Mouse (Mus musculus) CH12.LX (cell line): ENCODE data around the gene Mogat2. TPM values are rescaled to one million over a fixed set of nuclear protein-coding genes. Genes with fewer than 3 reads are reported as not detected.

Source experiments
- DNase-seq: peaks from one replicate; pipeline ENCODE4 v3.0.0-alpha.2; 2013; ENCODE audit errors: extremely low read depth
- H3K27ac ChIP-seq: 2 replicates; pipeline ENCODE4 v1.5.1; 2012; ENCODE audit warnings: low read depth, mild to moderate bottlenecking, control low read depth, moderate library complexity; ENCODE audit not compliant: insufficient read depth
- H3K27me3 ChIP-seq: replicated peaks from 2 replicates; pipeline ENCODE3; 2012; ENCODE audit warnings: inconsistent platforms
- H3K36me3 ChIP-seq, 2 experiments: replicated peaks in 1 of 2; 2 replicates each; pipeline versions ENCODE3 to v1.6.1; 2012; ENCODE audit warnings: inconsistent platforms in 1 of 2, low read length in 1 of 2, mild to moderate bottlenecking in 1 of 2, mixed read lengths in 1 of 2, moderate library complexity in 1 of 2; ENCODE audit not compliant: control insufficient read depth in 1 of 2, insufficient read depth in 1 of 2
- H3K4me1 ChIP-seq, 2 experiments: 2 replicates each; pipeline ENCODE4 v1.6.1; 2012; ENCODE audit warnings: inconsistent platforms in 1 of 2, moderate library complexity in 1 of 2; ENCODE audit not compliant: insufficient read depth in 2 of 2, control insufficient read depth in 1 of 2
- H3K4me2 ChIP-seq: 2 replicates; pipeline ENCODE4 v1.6.1; 2012; ENCODE audit warnings: low read depth, mild to moderate bottlenecking, control low read depth; ENCODE audit not compliant: poor library complexity, insufficient read depth, severe bottlenecking
- H3K4me3 ChIP-seq, 3 experiments: fragments of 150-350 bp in 1 of 3; sonication (generic) in 1 of 3; replicated peaks in 1 of 3; 2 replicates each; pipeline versions ENCODE3 to v1.5.1; 2011 to 2012; ENCODE audit warnings: low read depth in 2 of 3, low read length in 2 of 3, mild to moderate bottlenecking in 2 of 3, moderate library complexity in 2 of 3, control low read depth in 1 of 3, improper control_type of control experiment in 1 of 3, inconsistent platforms in 1 of 3, mixed read lengths in 1 of 3; ENCODE audit not compliant: poor library complexity in 1 of 3
- H3K79me2 ChIP-seq: replicated peaks from 2 replicates; pipeline ENCODE4 v1.6.1; 2012; ENCODE audit warnings: mild to moderate bottlenecking, moderate library complexity; ENCODE audit not compliant: control insufficient read depth, poor library complexity, insufficient read depth, severe bottlenecking; ENCODE audit errors: extremely low read depth
- H3K9ac ChIP-seq: 2 replicates; pipeline ENCODE4 v1.6.1; 2012; ENCODE audit warnings: low read depth, mild to moderate bottlenecking, control low read depth, moderate library complexity; ENCODE audit not compliant: insufficient read depth
- H3K9me3 ChIP-seq: replicated peaks from 2 replicates; pipeline ENCODE3; 2012; ENCODE audit warnings: low read length, inconsistent platforms, mixed read lengths
- BHLHE40 ChIP-seq: IDR thresholded peaks from 2 replicates; pipeline ENCODE4 v1.6.1; 2011; ENCODE audit warnings: mild to moderate bottlenecking, low read depth, low read length, improper control_type of control experiment
- CHD1 ChIP-seq: IDR thresholded peaks from 2 replicates; pipeline ENCODE4 v1.6.1; 2012; ENCODE audit warnings: low read depth, low read length, improper control_type of control experiment, inconsistent platforms
- CHD2 ChIP-seq: IDR thresholded peaks from 2 replicates; pipeline ENCODE4 v1.6.1; 2011; ENCODE audit warnings: low read length, improper control_type of control experiment
- CTCF ChIP-seq, 2 experiments: IDR thresholded peaks in 1 of 2; conservative IDR thresholded peaks in 1 of 2; 2 replicates each; pipeline ENCODE4 v1.5.1; 2011 to 2012; ENCODE audit warnings: low read depth in 2 of 2, low read length in 2 of 2, improper control_type of control experiment in 1 of 2, inconsistent platforms in 1 of 2, mild to moderate bottlenecking in 1 of 2, moderate library complexity in 1 of 2
- ELF1 ChIP-seq: IDR thresholded peaks from 2 replicates; pipeline ENCODE4 v1.6.1; 2014; ENCODE audit warnings: low read depth, mild to moderate bottlenecking, inconsistent platforms, low read length, improper control_type of control experiment
- EP300 ChIP-seq: IDR thresholded peaks from 2 replicates; pipeline ENCODE4 v1.6.1; 2011; ENCODE audit warnings: low read length, improper control_type of control experiment
- HCFC1 ChIP-seq: IDR thresholded peaks from 2 replicates; pipeline ENCODE4 v1.6.1; 2012; ENCODE audit warnings: low read depth, mild to moderate bottlenecking, inconsistent platforms, low read length, improper control_type of control experiment
- IRF4 ChIP-seq: IDR thresholded peaks from 2 replicates; pipeline ENCODE4 v1.6.1; 2014; ENCODE audit warnings: low read depth, mild to moderate bottlenecking, inconsistent platforms, low read length, improper control_type of control experiment
- KAT2A ChIP-seq: IDR thresholded peaks from 2 replicates; pipeline ENCODE4 v1.6.1; 2012; ENCODE audit warnings: low read length, improper control_type of control experiment, inconsistent platforms; ENCODE audit not compliant: insufficient replicate concordance
- MAFK ChIP-seq: IDR thresholded peaks from 2 replicates; pipeline ENCODE4 v1.6.1; 2011; ENCODE audit warnings: low read length, improper control_type of control experiment; ENCODE audit not compliant: insufficient replicate concordance
- MAX ChIP-seq: IDR thresholded peaks from 2 replicates; pipeline ENCODE4 v1.6.1; 2011; ENCODE audit warnings: low read length, improper control_type of control experiment
- MXI1 ChIP-seq: IDR thresholded peaks from 2 replicates; pipeline ENCODE4 v1.6.1; 2011; ENCODE audit warnings: mild to moderate bottlenecking, low read depth, low read length, improper control_type of control experiment
- MYC ChIP-seq: IDR thresholded peaks from 2 replicates; pipeline ENCODE4 v1.6.1; 2011; ENCODE audit warnings: low read depth, mild to moderate bottlenecking, improper control_type of control experiment, low read length
- NELFE ChIP-seq: IDR thresholded peaks from 2 replicates; pipeline ENCODE4 v1.6.1; 2011; ENCODE audit warnings: low read depth, low read length, improper control_type of control experiment
- NRF1 ChIP-seq: IDR thresholded peaks from 2 replicates; pipeline ENCODE4 v1.6.1; 2014; ENCODE audit warnings: low read depth, mild to moderate bottlenecking, inconsistent platforms, low read length, improper control_type of control experiment, moderate library complexity
- PAX5 ChIP-seq: IDR thresholded peaks from 2 replicates; pipeline ENCODE4 v1.6.1; 2012; ENCODE audit warnings: low read length, inconsistent platforms, mixed read lengths
- POLR2AphosphoS2 ChIP-seq: IDR thresholded peaks from 2 replicates; pipeline ENCODE4 v1.6.1; 2011; ENCODE audit warnings: low read depth, low read length, improper control_type of control experiment
- RCOR1 ChIP-seq: conservative IDR thresholded peaks from 2 replicates; pipeline ENCODE4 v1.6.1; 2012; ENCODE audit warnings: low read depth, mild to moderate bottlenecking, inconsistent platforms, low read length, improper control_type of control experiment
- SMC3 ChIP-seq: IDR thresholded peaks from 2 replicates; pipeline ENCODE4 v1.6.1; 2011; ENCODE audit warnings: low read depth, low read length, improper control_type of control experiment
- TBP ChIP-seq: conservative IDR thresholded peaks from 2 replicates; pipeline ENCODE4 v1.6.1; 2011; ENCODE audit warnings: low read depth, low read length, improper control_type of control experiment
- USF2 ChIP-seq: conservative IDR thresholded peaks from 2 replicates; pipeline ENCODE4 v1.6.1; 2011; ENCODE audit warnings: low read depth, low read length, improper control_type of control experiment
- ZC3H11A ChIP-seq: IDR thresholded peaks from 2 replicates; pipeline ENCODE4 v1.6.1; 2012; ENCODE audit warnings: low read depth, mild to moderate bottlenecking, inconsistent platforms, low read length, improper control_type of control experiment
- ZMIZ1 ChIP-seq: IDR thresholded peaks from 2 replicates; pipeline ENCODE4 v1.6.1; 2012; ENCODE audit warnings: low read depth, mild to moderate bottlenecking, inconsistent platforms, low read length, improper control_type of control experiment
- ZNF384 ChIP-seq: IDR thresholded peaks from 2 replicates; pipeline ENCODE4 v1.6.1; 2012; ENCODE audit warnings: low read depth, low read length, improper control_type of control experiment, inconsistent platforms
- dilution Hi-C: fragments of 300-500 bp; cut with MboI; formaldehyde crosslinking; loops from 2 replicates; pipeline ENCODE4 v1.14.3; 2020; ENCODE audit warnings: low sequenced_read_pairs; ENCODE audit not compliant: extremely low pct_unique_long_range_greater_than_20kb, extremely low pct_ligation_motif_present
- in situ Hi-C: fragments of 300-500 bp; cut with MboI; formaldehyde crosslinking; loops from 3 replicates; pipeline ENCODE4 v1.14.3; 2019; ENCODE audit warnings: low sequenced_read_pairs, low pct_ligation_motif_present, low pct_unique_long_range_greater_than_20kb, mixed read lengths
- polyA plus RNA-seq: library from polyadenylated mRNA; unstranded; fragments of >175 nt; gene quantifications from 2 replicates; pipeline ENCODE4 v1.2.1, GENCODE M21; 2012; ENCODE audit warnings: low read depth; ENCODE audit not compliant: insufficient read length
- total RNA-seq, 2 experiments: library from RNA; depleted of rRNA; stranded (reverse); fragments of 300-350 nt in 1 of 2; fragments of >200 nt in 1 of 2; gene quantifications; 2 replicates each; pipeline ENCODE4 v1.2.3; 2012 to 2014

Mogat2 gene
- total and polyA plus RNA-seq, 3 experiments: not detected

DNA sequence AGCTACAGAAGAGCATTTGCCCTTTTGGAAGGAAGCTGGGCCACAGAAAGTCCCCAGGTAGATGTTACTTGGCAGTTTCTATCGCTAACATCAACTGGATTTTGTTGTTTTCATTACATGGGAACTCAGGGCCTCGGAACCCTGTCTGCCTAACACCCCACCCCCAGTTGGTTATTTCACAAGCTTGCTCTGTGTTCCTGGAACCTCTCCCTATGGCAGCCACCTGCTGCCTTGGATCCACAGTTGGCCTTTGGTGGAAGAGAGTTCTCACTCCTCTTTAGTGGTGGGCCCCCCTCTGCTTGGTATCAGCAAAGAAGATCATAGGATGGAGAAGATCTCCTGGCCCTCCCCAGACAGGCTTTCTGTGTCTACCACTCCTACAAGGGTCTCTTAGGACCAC is 39.6 kb downstream of the Mogat2 start:
- DNase-seq: no peak
- Histone ChIP-seq H3K9ac (no peak overlapping the region), H3K4me3 (no peak overlapping the region), H3K79me2 (no peaks in the 10 kb centered on the region), H3K4me1 (peaks cover 2 to 19% of the 10 kb centered on the region in 2 experiments; a peak in 3 of 4 replicates), H3K27ac (no peak overlapping the region), H3K36me3 (no peaks in the 10 kb centered on the region), H3K4me2 (no peak overlapping the region), H3K27me3 (peaks cover 11% of the 10 kb centered on the region), H3K9me3 (peaks cover 4% of the 10 kb centered on the region)
- TF ChIP-seq CTCF (conservative IDR thresholded peaks at IDR 0.05 in 1 of 2, IDR thresholded peaks at IDR 0.05 in 1 of 2; ENCODE audit: low read depth in 2 of 2, low read length in 2 of 2) (no peak), EP300 (no peak), ZMIZ1 (no peak), ELF1 (no peak), POLR2AphosphoS2 (no peak), MYC (no peak), NRF1 (no peak), ZC3H11A (no peak), IRF4 (no peak), MXI1 (no peak), RCOR1 (no peak), PAX5 (no peak), TBP (no peak), CHD2 (no peak), KAT2A (no peak), MAX (no peak), HCFC1 (no peak), ZNF384 (no peak)
- in situ Hi-C loops: no loop called here
- dilution Hi-C loops: no loop called here

DNA sequence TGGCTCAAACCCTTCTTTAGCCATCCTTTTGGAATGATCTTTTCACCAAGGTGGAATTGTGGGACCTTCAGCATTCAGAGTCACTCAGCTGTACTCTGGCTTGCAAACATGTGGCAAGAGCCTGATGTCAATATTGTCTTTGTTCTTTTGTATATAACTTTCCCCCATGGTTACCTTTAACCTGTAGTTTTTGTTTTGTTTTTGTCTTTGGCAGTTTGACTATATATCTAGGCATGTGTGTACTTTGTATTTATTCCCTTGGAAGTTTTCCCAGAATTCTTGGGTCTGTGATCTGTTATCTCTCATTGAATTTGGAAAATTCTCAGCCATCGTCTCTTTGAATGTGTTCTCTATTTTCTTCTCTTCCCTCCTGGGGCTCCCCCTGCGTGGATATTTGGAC is 43.9 kb downstream of the Mogat2 start:
- Histone ChIP-seq H3K4me3 (no peak overlapping the region), H3K27me3 (peaks cover 5% of the 10 kb centered on the region), H3K27ac (no peak overlapping the region), H3K4me2 (no peak overlapping the region), H3K9ac (no peak overlapping the region), H3K79me2 (no peaks in the 10 kb centered on the region), H3K9me3 (peaks cover 4% of the 10 kb centered on the region), H3K36me3 (no peaks in the 10 kb centered on the region), H3K4me1 (peaks cover 13 to 39% of the 10 kb centered on the region in 2 experiments)
- no peak for TF ChIP-seq BHLHE40
- TF ChIP-seq CHD1: no peak
- no peak for TF ChIP-seq USF2
- TF ChIP-seq ELF1: no peak
- no peak for TF ChIP-seq MAFK
- no peak for TF ChIP-seq RCOR1
- no peak for TF ChIP-seq NELFE
- TF ChIP-seq SMC3: no peak
- no peak for DNase-seq
- in situ Hi-C loops: no loop called here
- dilution Hi-C loops: no loop called here
